Mouse (Mus musculus) forebrain, embryonic 10.5 days (tissue): ENCODE results near the gene Crybb3. TPM values are rescaled to one million over a fixed set of nuclear protein-coding genes. Genes with fewer than 3 reads are reported as not detected.
"Not testable (repeated sequence)": the region's sequence is repeated elsewhere in the genome, so short reads cannot be mapped to it uniquely, and the experiment has no call there.

Source experiments
- DNase-seq: peaks from one replicate; pipeline ENCODE4 v3.0.0-alpha.2; 2017; ENCODE audit warnings: low spot score; ENCODE audit errors: extremely low spot score
- H3K27ac ChIP-seq: fragments of 300-500 bp; sonication (generic); 2 replicates; pipeline ENCODE4 v1.5.1; 2016; ENCODE audit warnings: mild to moderate bottlenecking
- H3K27me3 ChIP-seq: fragments of 300-500 bp; sonication (generic); 2 replicates; pipeline ENCODE4 v1.6.1; 2016; ENCODE audit warnings: mild to moderate bottlenecking; ENCODE audit not compliant: poor library complexity, severe bottlenecking
- H3K36me3 ChIP-seq: fragments of 300-500 bp; sonication (generic); replicated peaks from 2 replicates; pipeline ENCODE4 v1.6.1; 2016; ENCODE audit warnings: mild to moderate bottlenecking, moderate library complexity
- H3K4me1 ChIP-seq: fragments of 300-500 bp; sonication (generic); 2 replicates; pipeline ENCODE4 v1.6.1; 2016
- H3K4me3 ChIP-seq: fragments of 300-500 bp; sonication (generic); 2 replicates; pipeline ENCODE4 v1.5.1; 2016; ENCODE audit warnings: mild to moderate bottlenecking, moderate library complexity
- H3K9me3 ChIP-seq: fragments of 300-500 bp; sonication (generic); 2 replicates; pipeline ENCODE4 v1.6.1; 2016; ENCODE audit warnings: mild to moderate bottlenecking, moderate library complexity
- WGBS: fragments of 180-500 bp; shearing (Covaris S2); methylation state at CpG from one replicate; pipeline ENCODE4 v1.1.7; 2016; 5-methylcytosine and 5-hydroxymethylcytosine counted together
- polyA plus RNA-seq: library from polyadenylated mRNA; unstranded; fragments of >200 nt; fragmentation: Nextera tagmentation; extraction: Ambion mirVana; gene quantifications from 2 replicates; pipeline ENCODE4 v1.2.1, GENCODE M21; 2016

Gene Crybb3
- polyA plus RNA-seq, 1 experiment from 2014 or later = 1.0 TPM

GRCm38 (mm10) chr5:113114264-113115225, 33.2 kb upstream of the Crybb3 start:
- WGBS = 65% methylated on average over 20 of the region's 20 CpGs
- H3K36me3 ChIP-seq = no peaks in the 10 kb centered on the region
- H3K27ac ChIP-seq = peak overlapping the region; percentile 13
- H3K4me3 ChIP-seq = no peak overlapping the region
- DNase-seq = no peak
- H3K9me3 ChIP-seq = no peaks in the 10 kb centered on the region
- H3K27me3 ChIP-seq = no peaks in the 10 kb centered on the region
- peaks cover 67% of the 10 kb centered on the region for H3K4me1 ChIP-seq

GRCm38 (mm10) chr5:113113120-113113519, 31.7 kb upstream of the Crybb3 start:
- Histone ChIP-seq H3K9me3 (no peaks in the 10 kb centered on the region), H3K36me3 (no peaks in the 10 kb centered on the region), H3K27ac (no peak overlapping the region; the same call in 1 of the 2 replicates), H3K27me3 (no peaks in the 10 kb centered on the region), H3K4me1 (peaks cover 55% of the 10 kb centered on the region), H3K4me3 (no peak overlapping the region)
- DNase-seq = no peak
- WGBS = 61% methylated on average over 5 of the region's 5 CpGs

DNA sequence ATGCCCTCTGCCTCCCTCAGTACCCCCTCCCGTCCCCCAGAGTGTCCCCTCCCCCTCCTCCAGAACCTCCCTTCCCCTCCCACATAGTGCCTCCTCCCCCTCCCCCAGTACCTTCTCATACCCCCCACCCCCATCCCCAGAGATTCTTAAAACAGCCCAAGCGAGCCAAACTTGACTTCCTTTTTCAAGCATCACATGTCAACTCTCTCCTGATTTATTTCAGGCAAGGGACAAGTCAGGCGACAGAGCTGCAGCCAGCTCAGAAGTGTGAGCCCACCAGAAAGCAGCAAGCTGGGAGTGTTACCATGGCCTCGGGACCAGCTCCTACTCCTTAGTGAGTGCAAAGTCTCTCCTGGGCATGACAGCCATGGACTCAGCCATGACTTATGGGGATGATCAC, 30.0 kb upstream of the Crybb3 start:
- Histone ChIP-seq H3K4me1 (peaks cover 49% of the 10 kb centered on the region), H3K27ac (peak overlapping the region; percentile 82), H3K9me3 (no peaks in the 10 kb centered on the region), H3K27me3 (no peaks in the 10 kb centered on the region), H3K4me3 (no peak overlapping the region), H3K36me3 (no peaks in the 10 kb centered on the region)
- 40% methylated on average over 4 of the region's 4 CpGs for WGBS
- DNase-seq = no peak

DNA sequence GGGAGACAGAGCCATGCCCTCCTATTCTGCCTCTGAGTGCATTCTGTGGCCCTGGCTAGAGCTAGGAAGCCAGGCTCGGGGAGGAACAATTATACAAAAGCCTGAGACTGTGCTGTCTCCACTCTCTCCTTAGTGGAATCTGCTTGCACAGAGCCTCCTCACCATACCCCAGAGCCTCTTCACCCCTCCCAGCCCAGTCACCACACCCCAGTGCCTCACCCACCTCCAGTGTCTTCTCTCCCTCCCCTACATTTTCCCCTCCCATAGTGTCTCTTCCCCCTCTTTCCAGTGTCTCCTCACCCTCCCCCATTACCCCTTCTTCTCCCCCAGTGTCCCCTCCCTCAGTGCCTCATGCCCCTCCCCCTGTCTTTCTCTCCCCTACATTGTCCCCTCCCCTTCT, 29.5 kb upstream of the Crybb3 start:
- Histone ChIP-seq H3K9me3 (no peaks in the 10 kb centered on the region), H3K4me1 (peaks cover 46% of the 10 kb centered on the region), H3K36me3 (no peaks in the 10 kb centered on the region), H3K4me3 (no peak overlapping the region), H3K27ac (peak overlapping the region; percentile 82), H3K27me3 (no peaks in the 10 kb centered on the region)
- no peak for DNase-seq
- 0% methylated on average over 1 of the region's 1 CpGs for WGBS

- H3K36me3 ChIP-seq, H3K9me3 ChIP-seq, H3K27ac ChIP-seq, H3K4me3 ChIP-seq, H3K27me3 ChIP-seq, DNase-seq: not testable (repeated sequence)
- peaks cover 33% of the 10 kb centered on the region for H3K4me1 ChIP-seq
- 91% methylated on average over 2 of the region's 2 CpGs for WGBS
These were observed 28.3 kb upstream of the Crybb3 start for GRCm38 (mm10) chr5:113109651-113110050.

- DNase-seq = no peak
- H3K9me3 ChIP-seq = no peaks in the 10 kb centered on the region
- 84% methylated on average over 11 of the region's 11 CpGs for WGBS
- no peak overlapping the region for H3K27ac ChIP-seq
- H3K27me3 ChIP-seq = no peaks in the 10 kb centered on the region
- peaks cover 22% of the 10 kb centered on the region for H3K4me1 ChIP-seq
- no peaks in the 10 kb centered on the region for H3K36me3 ChIP-seq
- H3K4me3 ChIP-seq = no peak overlapping the region
These were observed 26.9 kb upstream of the Crybb3 start for GRCm38 (mm10) chr5:113108165-113108764.

- Histone ChIP-seq H3K27me3 (no peaks in the 10 kb centered on the region), H3K36me3 (no peaks in the 10 kb centered on the region), H3K27ac (no peak overlapping the region), H3K4me1 (peaks cover 21% of the 10 kb centered on the region), H3K9me3 (no peaks in the 10 kb centered on the region), H3K4me3 (no peak overlapping the region)
- WGBS = 70% methylated on average over 3 of the region's 3 CpGs
- no peak for DNase-seq
These were observed 26.3 kb upstream of the Crybb3 start for GRCm38 (mm10) chr5:113107709-113108108.

DNA sequence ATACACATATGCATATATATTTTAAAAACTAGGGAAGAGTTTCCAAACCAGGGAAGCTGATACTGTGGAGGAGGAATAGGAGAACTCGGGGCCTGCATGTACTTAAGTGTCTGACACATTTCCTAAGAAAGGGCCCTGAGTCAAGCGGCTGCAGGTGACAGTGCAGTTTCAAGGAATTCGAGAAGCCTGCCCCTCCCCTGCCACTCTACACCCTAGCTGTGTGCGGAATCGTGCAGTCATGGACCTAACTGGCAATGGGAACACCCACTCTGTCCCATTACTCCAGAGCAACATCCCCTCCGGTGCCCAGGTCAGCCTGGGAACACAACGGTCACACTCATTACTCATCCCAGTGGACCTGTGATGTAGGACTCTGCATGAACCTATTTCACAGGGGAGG, 25.2 kb upstream of the Crybb3 start:
- Histone ChIP-seq H3K4me1 (peaks cover 24% of the 10 kb centered on the region), H3K4me3 (no peak overlapping the region), H3K36me3 (no peaks in the 10 kb centered on the region), H3K27me3 (no peaks in the 10 kb centered on the region), H3K9me3 (no peaks in the 10 kb centered on the region), H3K27ac (0 out of 2 replicates have a peak overlapping the region, but pooled peaks have one; percentile 8)
- 80% methylated on average over 7 of the region's 7 CpGs for WGBS
- no peak for DNase-seq

GRCm38 (mm10) chr5:113105481-113105880, 24.1 kb upstream of the Crybb3 start:
- Histone ChIP-seq H3K36me3 (no peaks in the 10 kb centered on the region), H3K27ac (no peak overlapping the region), H3K9me3 (no peaks in the 10 kb centered on the region), H3K4me1 (peaks cover 20% of the 10 kb centered on the region), H3K27me3 (no peaks in the 10 kb centered on the region), H3K4me3 (no peak overlapping the region)
- DNase-seq = no peak
- WGBS = 92% methylated on average over 4 of the region's 4 CpGs

- DNase-seq = no peak
- 88% methylated on average over 9 of the region's 9 CpGs for WGBS
- peaks cover 19% of the 10 kb centered on the region for H3K4me1 ChIP-seq
- H3K27ac ChIP-seq = no peak overlapping the region
- no peaks in the 10 kb centered on the region for H3K36me3 ChIP-seq
- H3K9me3 ChIP-seq = no peaks in the 10 kb centered on the region
- no peaks in the 10 kb centered on the region for H3K27me3 ChIP-seq
- H3K4me3 ChIP-seq = no peak overlapping the region
These were observed 23.7 kb upstream of the Crybb3 start for GRCm38 (mm10) chr5:113105035-113105434.

DNA sequence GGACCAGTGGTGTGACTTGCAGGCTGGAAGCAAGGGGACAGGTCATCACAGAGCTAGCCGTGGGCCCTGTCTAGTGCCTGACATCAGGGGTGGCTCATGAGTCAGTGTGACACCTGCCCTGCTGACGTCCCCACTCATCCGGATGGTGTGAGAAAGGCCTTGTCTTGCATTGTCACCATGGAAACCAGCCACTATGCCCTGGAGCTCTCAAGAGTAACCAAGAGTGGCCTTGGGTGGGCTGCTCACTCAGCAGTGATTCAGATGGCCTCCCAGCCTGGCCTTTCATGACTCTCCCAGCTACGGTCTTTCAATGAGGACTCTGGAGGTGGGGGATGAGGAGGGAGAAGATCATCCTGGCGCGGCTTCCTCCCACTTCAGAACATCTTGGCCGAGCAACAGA, 21.1 kb upstream of the Crybb3 start:
- H3K4me3 ChIP-seq = no peak overlapping the region
- no peak for DNase-seq
- no peaks in the 10 kb centered on the region for H3K9me3 ChIP-seq
- 64% methylated on average over 7 of the region's 7 CpGs for WGBS
- H3K27ac ChIP-seq = peak overlapping the region; percentile 58
- H3K36me3 ChIP-seq = peaks cover 3% of the 10 kb centered on the region; the same call in 1 of the 2 replicates
- H3K4me1 ChIP-seq = peaks cover 19% of the 10 kb centered on the region
- no peaks in the 10 kb centered on the region for H3K27me3 ChIP-seq

- WGBS = 90% methylated on average over 10 of the region's 10 CpGs
- H3K4me3 ChIP-seq = no peak overlapping the region
- H3K27me3 ChIP-seq = no peaks in the 10 kb centered on the region
- no peaks in the 10 kb centered on the region for H3K9me3 ChIP-seq
- H3K27ac ChIP-seq = 0 out of 2 replicates have a peak overlapping the region, but pooled peaks have one; percentile 51
- peaks cover 19% of the 10 kb centered on the region for H3K4me1 ChIP-seq
- DNase-seq = no peak
- peaks cover 10% of the 10 kb centered on the region for H3K36me3 ChIP-seq
These were observed 20.1 kb upstream of the Crybb3 start for GRCm38 (mm10) chr5:113101457-113101856.

GRCm38 (mm10) chr5:113100422-113100821, 19.0 kb upstream of the Crybb3 start:
- Histone ChIP-seq H3K27me3 (no peaks in the 10 kb centered on the region), H3K9me3 (no peaks in the 10 kb centered on the region), H3K4me1 (peaks cover 19% of the 10 kb centered on the region), H3K27ac (no peak overlapping the region), H3K4me3 (no peak overlapping the region), H3K36me3 (peaks cover 20% of the 10 kb centered on the region)
- DNase-seq = no peak
- 91% methylated on average over 11 of the region's 11 CpGs for WGBS
